Mouse (Mus musculus) T-cell, adult 66 days (primary cell): Measurements from ENCODE around the gene Olfr134. TPM values are rescaled to one million over a fixed set of nuclear protein-coding genes. Genes with fewer than 3 reads are reported as not detected.

Experiments
- total RNA-seq, 2 experiments: library from RNA; stranded (reverse); gene quantifications; 3 replicates in 1 of 2; 4 replicates in 1 of 2; pipeline ENCODE4 v1.2.4; 2023

Olfr134 gene
- total RNA-seq = not detected

DNA sequence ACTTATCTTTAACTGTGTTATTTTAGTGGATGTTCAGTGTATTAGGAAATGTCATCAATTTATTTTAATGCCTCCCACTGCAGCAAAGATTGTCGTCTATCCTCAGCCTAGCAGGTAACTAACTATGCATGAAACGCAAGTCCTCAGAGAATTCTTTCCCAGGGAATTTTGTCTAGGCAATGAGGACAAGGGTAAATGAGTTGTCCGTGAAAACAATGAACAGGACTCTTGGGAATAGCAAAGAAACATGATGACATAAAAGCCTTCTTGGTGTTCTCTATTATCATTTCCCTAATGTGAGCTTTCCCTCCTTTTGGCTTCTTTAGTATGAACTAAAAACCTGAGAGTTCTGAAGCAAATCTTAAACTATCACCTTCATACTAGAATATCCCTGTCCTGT, at the start of gene Olfr134:
TSS of gene Olfr134 (plus strand) at position 301 of the 400 bp plus-strand sequence.

DNA sequence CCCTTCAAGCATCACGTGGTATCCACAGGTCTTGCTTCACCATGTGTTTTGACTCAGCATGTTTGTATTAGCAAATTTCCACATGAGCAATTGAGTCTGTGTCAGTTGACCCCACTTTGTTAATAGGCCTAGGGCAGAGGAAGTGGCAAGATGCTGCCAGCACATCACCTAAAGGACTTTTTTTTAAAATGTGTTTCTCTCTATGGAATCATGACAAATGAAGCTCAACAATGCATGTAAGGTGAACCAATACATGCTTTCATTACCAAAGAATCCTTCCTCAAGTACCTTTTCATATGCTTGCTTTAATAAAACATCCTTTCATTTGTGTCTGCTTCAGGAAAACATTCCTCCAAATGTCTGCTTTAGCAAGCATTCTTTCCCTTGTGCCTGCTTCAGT, 36.8 kb upstream of the Olfr134 start, which contains the start of gene Olfr132:
TSS of gene Olfr132 (minus strand) at position 101 of the 400 bp plus-strand sequence.

GRCm38 (mm10) chr17:38144981-38145380, 26.2 kb upstream of the Olfr134 start, which contains the start of gene Olfr133:
Gene Olfr133 (plus strand): TSS chr17:38145281.

GRCm38 (mm10) chr17:38204035-38204434, 32.8 kb downstream of the Olfr134 start, which contains the start of gene Olfr135:
Gene Olfr135 (plus strand): TSS chr17:38204335.

Other genes with a start within 250 kb of the Olfr134 start
- gene Olfr761, start 218.3 kb upstream of the Olfr134 start, total RNA-seq = not detected
- gene Olfr129, start 111.3 kb upstream of the Olfr134 start, total RNA-seq = not detected
- not detected for gene Olfr130, start 107.5 kb upstream of the Olfr134 start, total RNA-seq
- not detected for gene Olfr131, start 82.7 kb upstream of the Olfr134 start, total RNA-seq
- not detected for gene Olfr132, start 36.9 kb upstream of the Olfr134 start, total RNA-seq
- gene Olfr133, start 26.1 kb upstream of the Olfr134 start, total RNA-seq = not detected
- not detected for gene Olfr135, start 32.9 kb downstream of the Olfr134 start, total RNA-seq
- not detected for gene Olfr138, start 89.6 kb downstream of the Olfr134 start, total RNA-seq
- not detected for gene Olfr137, start 136.2 kb downstream of the Olfr134 start, total RNA-seq
- not detected for gene Olfr136, start 158.4 kb downstream of the Olfr134 start, total RNA-seq
- not detected for gene Esp36, start 248.8 kb downstream of the Olfr134 start, total RNA-seq